Mouse (Mus musculus) frontal cortex, postnatal 25 days (tissue): ENCODE data around the gene H2-Q4.
"Not testable (repeated sequence)": the region's sequence is repeated elsewhere in the genome, so short reads cannot be mapped to it uniquely, and the experiment has no call there.

ENCODE experiments used
- DNase-seq, 2 experiments: peaks; one replicate each; pipeline ENCODE4 v3.0.0; 2022; ENCODE audit warnings: low spot score in 2 of 2

Gene H2-Q4

GRCm38 (mm10) chr17:35420206-35420810 is 40.9 kb downstream of the H2-Q4 start:
- not testable (repeated sequence) for DNase-seq

- DNase-seq = not testable (repeated sequence)
Measured at GRCm38 (mm10) chr17:35421331-35421730, 41.9 kb downstream of the H2-Q4 start.

GRCm38 (mm10) chr17:35422360-35422759 is 42.9 kb downstream of the H2-Q4 start:
- DNase-seq = not testable (repeated sequence)

GRCm38 (mm10) chr17:35423131-35423810 is 43.9 kb downstream of the H2-Q4 start:
- DNase-seq = peak in 1 of 2 experiments; percentile 1

- peak in 1 of 2 experiments; percentile 2 for DNase-seq
Measured at GRCm38 (mm10) chr17:35424106-35424505, 44.7 kb downstream of the H2-Q4 start.

- peak in 1 of 2 experiments; percentile 3 for DNase-seq
Measured at GRCm38 (mm10) chr17:35424624-35425416, 45.4 kb downstream of the H2-Q4 start, which contains the start of gene H2-Q6. Gene H2-Q6, plus strand, starts transcription at chr17:35424850.

- not testable (repeated sequence) for DNase-seq
Measured at GRCm38 (mm10) chr17:35425474-35425873, 46.1 kb downstream of the H2-Q4 start.

GRCm38 (mm10) chr17:35428883-35429282 is 49.5 kb downstream of the H2-Q4 start:
- not testable (repeated sequence) for DNase-seq

- DNase-seq = not testable (repeated sequence)
Measured at GRCm38 (mm10) chr17:35430671-35431070, 51.3 kb downstream of the H2-Q4 start.

- DNase-seq = not testable (repeated sequence)
Measured at GRCm38 (mm10) chr17:35432167-35432566, 52.8 kb downstream of the H2-Q4 start.

GRCm38 (mm10) chr17:35434836-35435235 is 55.4 kb downstream of the H2-Q4 start:
- not testable (repeated sequence) for DNase-seq
